Mouse (Mus musculus): ENCODE results near the gene Mfsd11.

Mfsd11 gene

GRCm38 (mm10) chr11:116852291-116852890 lies at the start of gene Mfsd11:
Gene Mfsd11, plus strand, starts transcription at chr11:116852440.
- peak; percentile 98 for DNase-seq

- no peak for DNase-seq
These were observed 49.5 kb upstream of the Mfsd11 start for GRCm38 (mm10) chr11:116802709-116803108.

GRCm38 (mm10) chr11:116806136-116807071 lies 45.8 kb upstream of the Mfsd11 start:
- peak; percentile 98 for DNase-seq

- DNase-seq = peak; percentile 92
These were observed 45.1 kb upstream of the Mfsd11 start for GRCm38 (mm10) chr11:116807116-116807515.

- DNase-seq = peak; percentile 77
These were observed 44.7 kb upstream of the Mfsd11 start for GRCm38 (mm10) chr11:116807526-116807925.

- peak; percentile 98 for DNase-seq
These were observed 44.2 kb upstream of the Mfsd11 start for GRCm38 (mm10) chr11:116807938-116808606.

GRCm38 (mm10) chr11:116808811-116809395 lies 43.3 kb upstream of the Mfsd11 start:
- DNase-seq = peak; percentile 92

GRCm38 (mm10) chr11:116809520-116809919 lies 42.7 kb upstream of the Mfsd11 start:
- peak; percentile 91 for DNase-seq

- DNase-seq = no peak
These were observed 41.7 kb upstream of the Mfsd11 start for GRCm38 (mm10) chr11:116810528-116810927.

GRCm38 (mm10) chr11:116810983-116811901 lies 41.0 kb upstream of the Mfsd11 start:
- peak; percentile 97 for DNase-seq

GRCm38 (mm10) chr11:116812793-116813529 lies 39.3 kb upstream of the Mfsd11 start:
- peak; percentile 98 for DNase-seq

- DNase-seq = no peak
These were observed 38.6 kb upstream of the Mfsd11 start for GRCm38 (mm10) chr11:116813610-116814009.

- peak; percentile 99 for DNase-seq
These were observed 38.0 kb upstream of the Mfsd11 start for GRCm38 (mm10) chr11:116814076-116814883.

GRCm38 (mm10) chr11:116814884-116815415 lies 37.3 kb upstream of the Mfsd11 start:
- DNase-seq = no peak

GRCm38 (mm10) chr11:116816769-116817168 lies 35.5 kb upstream of the Mfsd11 start:
- peak; percentile 98 for DNase-seq

GRCm38 (mm10) chr11:116817567-116817966 lies 34.7 kb upstream of the Mfsd11 start:
- peak; percentile 90 for DNase-seq

GRCm38 (mm10) chr11:116818722-116819121 lies 33.5 kb upstream of the Mfsd11 start:
- DNase-seq = no peak

GRCm38 (mm10) chr11:116819932-116820593 lies 32.2 kb upstream of the Mfsd11 start:
- peak; percentile 96 for DNase-seq

Data from heart, adult 11 months (tissue).